Mouse (Mus musculus) bone marrow, adult 2 months (tissue): ENCODE data around the gene Spp1.

ENCODE experiments used
- CTCF ChIP-seq: fragments of 200-500 bp; IDR thresholded peaks from 2 replicates; pipeline ENCODE4 v1.5.1; 2011; ENCODE audit warnings: low read length, control low read depth; ENCODE audit not compliant: control insufficient read depth, insufficient read depth
- POLR2A ChIP-seq: fragments of 200-500 bp; IDR thresholded peaks from 2 replicates; pipeline ENCODE4 v1.6.1; 2011; ENCODE audit warnings: low read depth, mild to moderate bottlenecking, control low read depth, low read length, borderline replicate concordance; ENCODE audit not compliant: control insufficient read depth

DNA sequence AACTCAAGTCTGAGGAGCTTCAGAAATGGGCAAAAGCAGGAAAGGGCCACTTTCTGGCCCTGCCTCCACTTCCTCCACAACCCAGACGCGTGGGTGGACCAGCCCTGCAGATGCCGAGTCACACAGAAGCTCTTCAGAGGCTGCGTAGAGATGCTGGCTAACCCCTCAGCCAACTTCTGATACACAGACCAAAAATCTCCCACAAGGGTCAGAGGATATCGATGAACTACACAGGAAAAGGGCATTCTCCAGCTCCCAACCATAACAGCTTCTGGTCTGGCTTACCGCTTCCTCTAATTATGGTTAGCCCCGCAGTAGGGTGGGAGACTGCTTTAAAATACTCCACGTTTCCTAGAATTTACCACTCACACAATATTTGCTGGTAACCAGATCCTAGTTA, 9.0 kb upstream of the Spp1 start:
- TF ChIP-seq POLR2A (no peak), CTCF (no peak)
